Mouse (Mus musculus): ENCODE data around the gene Epha8.

The Epha8 gene

GRCm38 (mm10) chr4:136911211-136911646 is 45.4 kb downstream of the Epha8 start:
- DNase-seq (ENCODE audit: extremely low read depth, low read depth, low spot score) = no peak

GRCm38 (mm10) chr4:136907809-136908208 is 48.8 kb downstream of the Epha8 start:
- DNase-seq (ENCODE audit: extremely low read depth, low read depth, low spot score) = no peak

- no peak for DNase-seq (ENCODE audit: extremely low read depth, low read depth, low spot score)
Observed at GRCm38 (mm10) chr4:136907033-136907432, 49.6 kb downstream of the Epha8 start.

GRCm38 (mm10) chr4:136904767-136905539 is 51.7 kb downstream of the Epha8 start:
- no peak for DNase-seq (ENCODE audit: extremely low read depth, low read depth, low spot score)

GRCm38 (mm10) chr4:136899154-136899553 is 57.5 kb downstream of the Epha8 start:
- no peak for DNase-seq (ENCODE audit: extremely low read depth, low read depth, low spot score)

GRCm38 (mm10) chr4:136898637-136899036 is 58.0 kb downstream of the Epha8 start, which contains the start of gene C1qa:
Gene C1qa (minus strand): TSS chr4:136898803.
- no peak for DNase-seq (ENCODE audit: extremely low read depth, low read depth, low spot score)

- DNase-seq (ENCODE audit: extremely low read depth, low read depth, low spot score) = no peak
Observed at GRCm38 (mm10) chr4:136898084-136898598, 58.5 kb downstream of the Epha8 start.

- no peak for DNase-seq (ENCODE audit: extremely low read depth, low read depth, low spot score)
Observed at GRCm38 (mm10) chr4:136896461-136896860, 60.2 kb downstream of the Epha8 start.

- DNase-seq (ENCODE audit: extremely low read depth, low read depth, low spot score) = no peak
Observed at GRCm38 (mm10) chr4:136895861-136896260, 60.8 kb downstream of the Epha8 start.

GRCm38 (mm10) chr4:136894821-136895220 is 61.8 kb downstream of the Epha8 start:
- no peak for DNase-seq (ENCODE audit: extremely low read depth, low read depth, low spot score)

GRCm38 (mm10) chr4:136893691-136894543 is 62.7 kb downstream of the Epha8 start:
- DNase-seq (ENCODE audit: extremely low read depth, low read depth, low spot score) = no peak

GRCm38 (mm10) chr4:136892811-136893210 is 63.8 kb downstream of the Epha8 start, which contains the start of gene C1qc:
Gene C1qc (minus strand): TSS chr4:136893065.
- no peak for DNase-seq (ENCODE audit: extremely low read depth, low read depth, low spot score)

GRCm38 (mm10) chr4:136892371-136892770 is 64.2 kb downstream of the Epha8 start:
- no peak for DNase-seq (ENCODE audit: extremely low read depth, low read depth, low spot score)

- no peak for DNase-seq (ENCODE audit: extremely low read depth, low read depth, low spot score)
Observed at GRCm38 (mm10) chr4:136891115-136891514, 65.5 kb downstream of the Epha8 start.

- no peak for DNase-seq (ENCODE audit: extremely low read depth, low read depth, low spot score)
Observed at GRCm38 (mm10) chr4:136889981-136890380, 66.6 kb downstream of the Epha8 start.

GRCm38 (mm10) chr4:136887714-136888113 is 68.9 kb downstream of the Epha8 start:
- no peak for DNase-seq (ENCODE audit: extremely low read depth, low read depth, low spot score)

GRCm38 (mm10) chr4:136886101-136886500 is 70.5 kb downstream of the Epha8 start, which contains the start of gene C1qb:
Gene C1qb (minus strand): TSS chr4:136886187.
- no peak for DNase-seq (ENCODE audit: extremely low read depth, low read depth, low spot score)

Data from fat pad, adult 2 months (tissue).